Mouse (Mus musculus): Measurements from ENCODE around the gene Rps27rt.

Gene Rps27rt

DNA sequence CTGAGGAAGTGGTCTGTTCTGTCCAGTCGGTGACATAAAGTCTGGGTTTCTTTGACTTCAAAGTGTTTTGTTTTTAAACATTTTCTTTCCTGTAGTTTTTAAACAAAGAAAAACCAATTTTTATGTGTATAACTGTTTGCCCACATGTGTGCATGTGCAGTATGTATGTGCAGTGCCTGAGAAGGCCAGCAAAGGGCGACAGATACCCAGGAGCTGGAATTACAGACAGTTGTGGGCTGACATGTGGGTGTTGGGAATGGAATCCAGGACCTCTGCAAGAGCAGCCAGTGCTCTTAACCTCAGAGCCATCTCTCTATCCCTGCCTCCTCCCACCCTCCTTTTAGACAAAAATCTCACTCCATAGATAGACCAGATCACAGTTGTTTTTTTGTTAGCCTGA, 10.0 kb upstream of the Rps27rt start:
- no peaks in the 10 kb centered on the region; the same call in 1 of the 2 replicates for H3K36me3 ChIP-seq (ENCODE audit: insufficient read depth, low read length)
- peaks cover 16% of the 10 kb centered on the region for H3K4me1 ChIP-seq (replicated peaks; ENCODE audit: low read depth, low read length)
- no peaks in the 10 kb centered on the region for H3K9me3 ChIP-seq (ENCODE audit: low read length)
- no peak overlapping the region for H3K4me3 ChIP-seq (replicated peaks; ENCODE audit: low read length)
- TF ChIP-seq NANOG (IDR thresholded peaks at IDR 0.05; ENCODE audit: borderline replicate concordance, low read length) (no peak), POU5F1 (IDR thresholded peaks at IDR 0.05; ENCODE audit: borderline replicate concordance, low read length) (0 out of 2 replicates have a peak, but pooled peaks have one; percentile 6), CTCF (conservative IDR thresholded peaks at IDR 0.05; ENCODE audit: low read length) (peak; percentile 87)
- no peaks in the 10 kb centered on the region for H3K27me3 ChIP-seq (ENCODE audit: insufficient read depth, low read length)

DNA sequence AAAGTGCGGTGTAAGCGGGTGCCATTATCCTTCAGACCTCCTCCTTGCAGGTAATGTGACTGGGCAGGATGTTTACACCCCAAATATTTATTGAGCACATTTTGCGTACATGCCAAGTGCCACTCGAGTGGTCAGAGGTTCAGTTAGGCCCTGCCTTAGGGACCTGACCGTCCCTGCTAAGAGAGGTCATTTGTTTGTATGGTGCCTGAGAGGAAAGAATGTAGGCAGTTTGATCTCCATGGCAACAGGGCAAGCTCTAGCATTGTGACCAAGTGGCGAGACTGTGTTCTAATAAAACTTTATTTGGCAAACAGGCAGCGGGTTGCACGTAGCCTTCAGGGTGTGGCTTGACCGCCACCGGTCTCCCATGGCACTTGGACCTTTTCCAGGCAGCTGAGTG, 7.9 kb upstream of the Rps27rt start:
- Histone ChIP-seq H3K27me3 (ENCODE audit: insufficient read depth, low read length) (no peaks in the 10 kb centered on the region), H3K4me1 (replicated peaks; ENCODE audit: low read depth, low read length) (peaks cover 27% of the 10 kb centered on the region), H3K9me3 (ENCODE audit: low read length) (no peaks in the 10 kb centered on the region), H3K4me3 (replicated peaks; ENCODE audit: low read length) (peak overlapping the region; percentile 29; the same call in 1 of the 2 replicates), H3K36me3 (ENCODE audit: insufficient read depth, low read length) (no peaks in the 10 kb centered on the region; the same call in 1 of the 2 replicates)
- no peak for TF ChIP-seq POU5F1 (IDR thresholded peaks at IDR 0.05; ENCODE audit: borderline replicate concordance, low read length)
- no peak for TF ChIP-seq CTCF (conservative IDR thresholded peaks at IDR 0.05; ENCODE audit: low read length)
- TF ChIP-seq NANOG (IDR thresholded peaks at IDR 0.05; ENCODE audit: borderline replicate concordance, low read length): no peak

DNA sequence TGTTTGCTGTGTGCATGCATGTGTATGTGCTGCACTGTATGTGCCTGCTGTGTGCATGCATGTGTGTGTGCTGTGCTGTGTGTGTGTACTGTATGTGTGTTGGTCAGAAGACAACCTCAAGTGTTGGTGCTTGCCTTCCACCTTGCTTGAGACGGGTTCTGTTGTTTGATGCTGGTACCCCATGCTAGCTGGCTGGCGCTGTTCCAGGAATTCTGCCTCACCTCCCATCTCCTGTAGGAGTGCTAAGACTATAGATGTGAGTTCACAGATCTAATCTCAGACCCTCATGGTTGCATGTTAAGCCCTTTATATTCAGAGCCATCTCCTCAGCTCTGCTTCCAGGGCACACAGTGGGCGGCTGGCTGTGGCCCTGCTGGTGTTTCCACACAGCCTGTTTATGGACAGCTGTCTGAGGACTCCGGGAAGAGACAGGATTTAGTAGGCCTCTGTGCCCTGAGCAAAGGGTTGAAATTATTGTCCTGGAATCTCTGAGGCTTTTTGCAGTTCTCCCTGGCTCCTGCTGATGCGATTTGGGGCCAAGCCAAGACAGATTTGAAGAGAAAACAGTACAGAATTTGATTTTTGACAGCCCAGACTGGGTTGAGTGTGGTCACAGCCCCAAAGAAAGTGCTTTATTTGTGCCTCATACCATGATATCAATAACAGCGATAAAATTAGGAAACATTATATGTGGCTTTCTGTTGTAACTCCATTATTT, 6.2 kb upstream of the Rps27rt start:
- Histone ChIP-seq H3K4me1 (replicated peaks; ENCODE audit: low read depth, low read length) (peaks cover 37% of the 10 kb centered on the region), H3K4me3 (replicated peaks; ENCODE audit: low read length) (no peak overlapping the region), H3K9me3 (ENCODE audit: low read length) (peaks cover 4% of the 10 kb centered on the region; the same call in 1 of the 2 replicates), H3K36me3 (ENCODE audit: insufficient read depth, low read length) (no peaks in the 10 kb centered on the region; the same call in 1 of the 2 replicates), H3K27me3 (ENCODE audit: insufficient read depth, low read length) (no peaks in the 10 kb centered on the region)
- TF ChIP-seq POU5F1 (IDR thresholded peaks at IDR 0.05; ENCODE audit: borderline replicate concordance, low read length) (no peak), NANOG (IDR thresholded peaks at IDR 0.05; ENCODE audit: borderline replicate concordance, low read length) (no peak), CTCF (conservative IDR thresholded peaks at IDR 0.05; ENCODE audit: low read length) (no peak)

DNA sequence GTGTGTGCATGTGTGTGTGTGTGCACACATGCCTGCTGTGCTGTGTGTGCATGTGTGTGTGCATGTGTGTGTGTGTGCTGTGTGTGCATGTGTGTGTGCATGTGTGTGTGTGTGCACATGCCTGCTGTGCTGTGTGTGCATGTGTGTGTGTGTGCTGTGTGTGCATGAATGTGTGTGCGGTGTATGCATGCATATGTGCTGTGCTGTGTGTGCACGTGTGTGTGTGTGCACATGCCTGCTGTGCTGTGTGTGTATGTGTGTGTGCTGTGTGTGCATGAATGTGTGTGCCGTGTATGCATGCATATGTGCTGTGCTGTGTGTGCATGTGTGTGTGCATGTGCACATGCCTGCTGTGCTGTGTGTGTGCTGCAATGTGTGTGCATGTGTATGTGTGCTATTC, 5.5 kb upstream of the Rps27rt start:
- Histone ChIP-seq H3K27me3 (ENCODE audit: insufficient read depth, low read length) (no peaks in the 10 kb centered on the region), H3K4me3 (replicated peaks; ENCODE audit: low read length) (no peak overlapping the region), H3K4me1 (replicated peaks; ENCODE audit: low read depth, low read length) (peaks cover 37% of the 10 kb centered on the region), H3K36me3 (ENCODE audit: insufficient read depth, low read length) (no peaks in the 10 kb centered on the region; the same call in 1 of the 2 replicates), H3K9me3 (ENCODE audit: low read length) (peaks cover 4% of the 10 kb centered on the region; the same call in 1 of the 2 replicates)
- no peak for TF ChIP-seq CTCF (conservative IDR thresholded peaks at IDR 0.05; ENCODE audit: low read length)
- no peak for TF ChIP-seq NANOG (IDR thresholded peaks at IDR 0.05; ENCODE audit: borderline replicate concordance, low read length)
- TF ChIP-seq POU5F1 (IDR thresholded peaks at IDR 0.05; ENCODE audit: borderline replicate concordance, low read length): no peak

DNA sequence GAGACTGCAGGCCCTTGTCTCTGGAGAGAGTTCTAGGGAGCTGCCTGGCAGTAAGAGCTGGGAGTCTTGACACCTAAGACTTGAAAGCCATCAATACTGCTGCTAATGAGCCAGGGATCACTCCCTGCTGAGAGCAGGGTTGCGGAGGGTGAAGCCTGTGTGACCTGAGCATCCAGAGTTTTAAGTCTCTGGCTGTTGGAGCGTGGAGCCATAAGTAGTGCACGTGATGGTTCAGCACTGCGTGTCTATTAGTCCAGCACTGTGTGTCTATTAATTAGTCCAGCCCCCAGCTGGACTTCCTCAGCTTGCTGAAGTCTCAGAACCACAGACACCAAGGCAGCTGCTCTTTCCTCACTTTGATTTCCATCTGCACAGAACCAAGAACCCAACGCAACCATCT, 3.8 kb upstream of the Rps27rt start:
- H3K9me3 ChIP-seq (ENCODE audit: low read length): peaks cover 4% of the 10 kb centered on the region; the same call in 1 of the 2 replicates
- no peak overlapping the region; the same call in 1 of the 2 replicates for H3K4me3 ChIP-seq (replicated peaks; ENCODE audit: low read length)
- no peaks in the 10 kb centered on the region for H3K36me3 ChIP-seq (ENCODE audit: insufficient read depth, low read length)
- no peaks in the 10 kb centered on the region for H3K27me3 ChIP-seq (ENCODE audit: insufficient read depth, low read length)
- TF ChIP-seq POU5F1 (IDR thresholded peaks at IDR 0.05; ENCODE audit: borderline replicate concordance, low read length): no peak
- no peak for TF ChIP-seq CTCF (conservative IDR thresholded peaks at IDR 0.05; ENCODE audit: low read length)
- no peak for TF ChIP-seq NANOG (IDR thresholded peaks at IDR 0.05; ENCODE audit: borderline replicate concordance, low read length)
- H3K4me1 ChIP-seq (replicated peaks; ENCODE audit: low read depth, low read length): peaks cover 34% of the 10 kb centered on the region

DNA sequence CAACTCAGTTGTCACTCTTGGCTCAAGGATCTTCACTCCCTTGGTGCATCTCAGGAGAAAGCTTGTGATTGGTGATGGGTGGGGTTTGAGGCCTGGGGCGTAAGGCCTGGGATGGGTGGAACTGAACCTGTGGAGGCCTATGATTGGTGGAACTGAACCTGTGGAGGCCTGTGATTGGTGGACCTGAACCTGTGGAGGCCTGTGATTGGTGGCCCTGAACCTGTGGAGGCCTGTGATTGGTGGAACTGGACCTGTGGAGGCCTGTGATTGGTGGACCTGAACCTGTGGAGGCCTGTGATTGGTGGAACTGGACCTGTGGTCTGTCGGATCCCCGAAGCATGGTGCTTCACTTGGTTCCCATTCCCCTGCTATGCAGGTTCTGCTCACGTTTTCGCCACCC, 3.2 kb upstream of the Rps27rt start:
- H3K9me3 ChIP-seq (ENCODE audit: low read length): peaks cover 4% of the 10 kb centered on the region; the same call in 1 of the 2 replicates
- H3K27me3 ChIP-seq (ENCODE audit: insufficient read depth, low read length): peaks cover 3% of the 10 kb centered on the region
- no peaks in the 10 kb centered on the region for H3K36me3 ChIP-seq (ENCODE audit: insufficient read depth, low read length)
- peaks cover 33% of the 10 kb centered on the region for H3K4me1 ChIP-seq (replicated peaks; ENCODE audit: low read depth, low read length)
- no peak overlapping the region; the same call in 1 of the 2 replicates for H3K4me3 ChIP-seq (replicated peaks; ENCODE audit: low read length)
- TF ChIP-seq NANOG (IDR thresholded peaks at IDR 0.05; ENCODE audit: borderline replicate concordance, low read length) (no peak), POU5F1 (IDR thresholded peaks at IDR 0.05; ENCODE audit: borderline replicate concordance, low read length) (no peak), CTCF (conservative IDR thresholded peaks at IDR 0.05; ENCODE audit: low read length) (no peak)

DNA sequence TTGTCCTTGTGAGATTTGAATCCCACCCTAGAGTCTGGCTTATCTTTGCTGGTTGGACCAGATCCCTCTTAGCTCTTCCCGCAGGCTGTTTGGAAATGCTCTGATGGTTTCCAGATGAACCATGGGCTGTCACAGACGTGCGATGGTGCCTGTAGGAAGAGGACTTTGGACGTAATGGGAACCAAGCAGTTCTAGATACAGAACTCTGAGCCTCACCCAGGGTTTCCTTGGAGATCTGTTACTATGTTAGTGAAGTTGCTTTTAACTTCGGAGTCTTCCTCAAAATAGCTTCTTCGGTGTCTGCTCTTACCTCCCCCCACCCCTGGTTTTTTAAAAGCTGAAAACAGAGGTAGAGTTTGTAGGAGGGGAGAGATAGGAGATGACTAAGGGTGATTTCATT, 2.6 kb downstream of the Rps27rt start:
- H3K4me3 ChIP-seq (replicated peaks; ENCODE audit: low read length): no peak overlapping the region
- TF ChIP-seq NANOG (IDR thresholded peaks at IDR 0.05; ENCODE audit: borderline replicate concordance, low read length) (no peak), POU5F1 (IDR thresholded peaks at IDR 0.05; ENCODE audit: borderline replicate concordance, low read length) (no peak), CTCF (conservative IDR thresholded peaks at IDR 0.05; ENCODE audit: low read length) (no peak)
- peaks cover 4% of the 10 kb centered on the region; the same call in 1 of the 2 replicates for H3K9me3 ChIP-seq (ENCODE audit: low read length)
- no peaks in the 10 kb centered on the region for H3K36me3 ChIP-seq (ENCODE audit: insufficient read depth, low read length)
- peaks cover 26% of the 10 kb centered on the region for H3K4me1 ChIP-seq (replicated peaks; ENCODE audit: low read depth, low read length)
- peaks cover 49% of the 10 kb centered on the region for H3K27me3 ChIP-seq (ENCODE audit: insufficient read depth, low read length)

DNA sequence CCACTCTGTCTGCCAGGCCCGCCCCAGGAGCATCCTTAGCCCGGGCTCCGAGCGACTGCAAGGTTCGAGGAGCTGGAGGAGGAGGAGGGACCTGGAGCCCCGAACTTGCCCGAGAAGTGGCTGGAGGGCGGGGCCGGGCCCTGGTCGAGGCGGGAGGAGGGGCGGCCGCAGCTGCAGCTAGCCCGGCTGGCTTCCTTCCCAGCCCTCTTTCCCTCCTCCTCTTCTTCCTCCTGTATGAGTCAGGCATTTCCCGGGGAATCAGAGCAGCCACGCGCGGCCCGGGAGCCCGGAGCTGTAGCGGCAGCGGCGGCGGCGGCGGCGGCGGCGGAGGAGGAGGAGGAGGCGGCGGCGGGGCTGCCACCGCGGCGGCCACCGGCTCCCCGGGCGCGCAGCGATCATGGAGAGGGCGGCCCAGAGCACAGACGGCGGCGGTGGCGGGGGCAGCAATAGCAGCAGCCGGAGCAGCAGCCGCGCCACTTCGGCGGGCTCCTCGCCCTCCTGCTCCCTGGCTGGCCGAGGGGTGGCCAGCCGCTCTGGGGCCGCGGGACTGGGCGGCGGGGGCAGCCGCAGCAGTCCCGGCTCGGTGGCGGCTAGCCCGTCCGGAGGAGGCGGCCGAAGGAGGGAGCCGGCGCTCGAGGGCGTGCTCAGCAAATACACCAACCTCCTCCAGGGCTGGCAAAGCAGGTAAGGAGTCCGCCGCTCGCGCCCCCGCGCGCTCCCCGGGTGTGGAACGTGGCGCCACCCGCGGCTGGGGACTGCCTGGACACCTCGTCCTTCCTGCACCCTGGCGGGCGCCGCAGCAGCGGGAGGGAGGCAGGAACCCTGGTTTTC, 4.0 kb downstream of the Rps27rt start, which contains the start of gene Osbpl10:
Osbpl10 (plus strand) TSS at position 289 of the 831 bp plus-strand sequence.
- no peaks in the 10 kb centered on the region for H3K9me3 ChIP-seq (ENCODE audit: low read length)
- TF ChIP-seq POU5F1 (IDR thresholded peaks at IDR 0.05; ENCODE audit: borderline replicate concordance, low read length) (no peak), NANOG (IDR thresholded peaks at IDR 0.05; ENCODE audit: borderline replicate concordance, low read length) (no peak), CTCF (conservative IDR thresholded peaks at IDR 0.05; ENCODE audit: low read length) (no peak)
- H3K4me1 ChIP-seq (replicated peaks; ENCODE audit: low read depth, low read length): peaks cover 20% of the 10 kb centered on the region
- peak within 1 kb of the TSS; percentile 90 for H3K4me3 ChIP-seq (replicated peaks; ENCODE audit: low read length)
- H3K36me3 ChIP-seq (ENCODE audit: insufficient read depth, low read length): no peaks in the 10 kb centered on the region
- H3K27me3 ChIP-seq (ENCODE audit: insufficient read depth, low read length): peaks cover 49% of the 10 kb centered on the region
